Mouse (Mus musculus) midbrain, embryonic 11.5 days (tissue): ENCODE measurements around the gene Spata6. TPM values are rescaled to one million over a fixed set of nuclear protein-coding genes. Genes with fewer than 3 reads are reported as not detected.

Experiments used
- ATAC-seq: fragments of 200-750 bp; cut with Nextera tagmentation; 2 replicates; pipeline ENCODE4 v1.8.0; 2017; ENCODE audit warnings: moderate TSS enrichment, moderate library complexity; ENCODE audit not compliant: low FRiP score
- DNase-seq: peaks from one replicate; pipeline ENCODE4 v3.0.0; 2015; ENCODE audit warnings: low spot score; ENCODE audit errors: missing footprints
- H3K27ac ChIP-seq: fragments of 300-500 bp; sonication (generic); 2 replicates; pipeline ENCODE4 v1.5.1; 2014; ENCODE audit warnings: low read depth, low read length
- H3K27me3 ChIP-seq: fragments of 300-500 bp; sonication (generic); 2 replicates; pipeline ENCODE4 v1.6.1; 2014; ENCODE audit warnings: mild to moderate bottlenecking, low read length, moderate library complexity, mixed read lengths; ENCODE audit not compliant: control insufficient read depth, insufficient read depth
- H3K36me3 ChIP-seq: fragments of 300-500 bp; sonication (generic); 2 replicates; pipeline ENCODE4 v1.6.1; 2014; ENCODE audit warnings: mild to moderate bottlenecking, low read length, moderate library complexity, mixed read lengths; ENCODE audit not compliant: control insufficient read depth, insufficient read depth
- H3K4me1 ChIP-seq: fragments of 300-500 bp; sonication (generic); 2 replicates; pipeline ENCODE4 v1.6.1; 2014; ENCODE audit warnings: low read length; ENCODE audit not compliant: control insufficient read depth, insufficient read depth
- H3K4me2 ChIP-seq: fragments of 300-500 bp; sonication (generic); 2 replicates; pipeline ENCODE4 v1.6.1; 2014; ENCODE audit warnings: mild to moderate bottlenecking, moderate library complexity
- H3K4me3 ChIP-seq: fragments of 300-500 bp; sonication (generic); 2 replicates; pipeline ENCODE4 v1.5.1; 2014; ENCODE audit warnings: low read depth, low read length
- H3K9ac ChIP-seq: fragments of 300-500 bp; sonication (generic); 2 replicates; pipeline ENCODE4 v1.6.1; 2014; ENCODE audit warnings: low read length
- H3K9me3 ChIP-seq: fragments of 300-500 bp; sonication (generic); 2 replicates; pipeline ENCODE4 v1.6.1; 2016; ENCODE audit warnings: low read length; ENCODE audit not compliant: control insufficient read depth
- WGBS: fragments of 180-500 bp; shearing (Covaris S2); extraction: QIAGEN DNeasy Blood & Tissue Kit; methylation state at CpG from one replicate; pipeline ENCODE4 v1.1.7; 2014; 5-methylcytosine and 5-hydroxymethylcytosine counted together
- polyA plus RNA-seq: library from polyadenylated mRNA; unstranded; fragments of >200 nt; fragmentation: Nextera tagmentation; extraction: Ambion mirVana; gene quantifications from 2 replicates; pipeline ENCODE4 v1.2.1, GENCODE M21; 2014

The Spata6 gene
- polyA plus RNA-seq, 1 experiment from 2014 or later: 27.6 TPM

DNA sequence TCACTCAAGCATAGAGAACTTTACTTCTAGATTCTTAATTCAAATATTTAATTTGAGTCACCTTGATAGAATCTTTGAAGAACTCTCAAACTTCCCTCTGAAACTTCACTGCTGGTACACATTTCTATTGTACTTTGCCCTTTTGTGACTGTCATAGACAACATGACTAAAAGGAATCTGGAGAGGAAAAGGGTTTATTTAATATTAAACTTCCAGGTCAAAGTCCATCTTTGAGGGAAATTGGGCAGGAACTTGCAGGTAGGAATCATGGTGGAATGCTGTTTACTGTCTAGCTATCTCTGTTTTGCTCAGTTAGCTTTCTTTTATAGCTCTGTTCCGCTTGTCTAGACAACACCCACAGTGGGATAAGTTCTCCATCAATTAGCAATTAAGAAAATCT is 17.8 kb downstream of the Spata6 start:
- no peak for DNase-seq
- H3K36me3 ChIP-seq: no peaks in the 10 kb centered on the region
- H3K27me3 ChIP-seq: no peaks in the 10 kb centered on the region
- ATAC-seq: no peak
- WGBS: 92% methylated on average over 1 of the region's 1 CpGs
- H3K4me2 ChIP-seq: no peak overlapping the region
- no peak overlapping the region for H3K27ac ChIP-seq
- no peak overlapping the region for H3K9ac ChIP-seq
- no peaks in the 10 kb centered on the region for H3K4me1 ChIP-seq
- no peaks in the 10 kb centered on the region for H3K9me3 ChIP-seq
- no peak overlapping the region for H3K4me3 ChIP-seq

DNA sequence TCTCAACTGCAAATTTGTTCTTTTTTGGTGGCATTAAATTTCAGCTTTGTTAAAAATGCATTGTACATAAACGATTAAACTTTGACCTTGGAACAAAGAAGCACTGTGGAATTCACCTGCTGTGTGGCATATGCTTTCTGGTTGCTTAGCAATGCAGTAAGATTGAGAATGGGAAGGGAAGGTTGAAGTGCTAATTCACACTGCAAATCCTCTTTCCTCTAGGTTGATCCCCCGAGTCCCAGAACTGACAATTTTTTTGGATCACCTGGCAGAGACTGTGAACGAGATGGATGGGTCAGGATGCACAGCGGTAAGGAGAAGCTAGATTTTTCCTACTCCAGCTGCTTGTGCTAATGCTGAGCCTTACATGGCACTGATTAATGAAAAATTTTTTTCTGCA is 60.7 kb downstream of the Spata6 start:
- 25% methylated on average over 4 of the region's 4 CpGs for WGBS
- peak; percentile 75 for ATAC-seq
- Histone ChIP-seq H3K27me3 (no peaks in the 10 kb centered on the region), H3K4me3 (no peak overlapping the region), H3K4me1 (no peaks in the 10 kb centered on the region; the same call in 1 of the 2 replicates), H3K36me3 (no peaks in the 10 kb centered on the region), H3K9ac (no peak overlapping the region), H3K9me3 (no peaks in the 10 kb centered on the region), H3K27ac (no peak overlapping the region), H3K4me2 (no peak overlapping the region)
- DNase-seq: no peak

DNA sequence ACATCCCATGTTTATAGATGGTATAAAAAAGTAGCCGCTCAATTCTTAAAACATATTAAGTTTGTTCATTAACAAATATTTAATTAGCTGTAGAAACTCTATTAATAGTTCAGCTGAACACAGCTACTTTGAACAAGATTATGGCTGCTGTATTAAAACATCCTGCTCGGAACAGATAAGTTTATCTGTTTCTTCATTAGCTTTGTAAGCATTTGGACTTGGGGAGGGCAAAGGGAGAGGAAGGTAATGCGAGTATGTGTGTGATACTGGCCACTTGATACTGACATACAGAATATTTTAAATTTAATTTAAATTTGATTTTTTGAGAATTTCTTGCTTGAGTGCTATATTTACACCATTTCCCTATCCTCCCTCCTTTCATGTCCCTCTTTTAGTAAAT is 80.1 kb downstream of the Spata6 start:
- Histone ChIP-seq H3K9ac (no peak overlapping the region), H3K4me2 (no peak overlapping the region), H3K27me3 (no peaks in the 10 kb centered on the region), H3K4me3 (no peak overlapping the region), H3K4me1 (no peaks in the 10 kb centered on the region), H3K36me3 (no peaks in the 10 kb centered on the region), H3K9me3 (no peaks in the 10 kb centered on the region), H3K27ac (no peak overlapping the region)
- DNase-seq (no peak), ATAC-seq (no peak)
- WGBS: 94% methylated on average over 3 of the region's 3 CpGs

DNA sequence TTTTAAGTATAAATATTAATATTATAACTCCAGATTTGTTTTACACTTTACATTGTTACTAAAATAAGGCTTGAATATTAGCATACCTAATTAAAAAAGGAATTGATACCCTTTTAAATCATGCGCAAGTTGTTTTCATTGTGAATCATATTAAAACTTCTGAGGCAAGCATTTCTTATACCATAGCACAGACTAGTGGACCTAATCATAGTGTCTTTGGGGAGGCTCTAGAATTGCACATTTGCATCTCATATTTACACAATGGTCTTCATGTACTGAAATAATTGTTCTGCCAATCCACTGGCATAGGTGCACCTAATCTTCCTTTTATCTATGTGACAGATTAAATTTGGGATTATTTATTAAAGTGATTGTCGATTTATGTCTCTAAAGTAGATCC is 83.4 kb downstream of the Spata6 start:
- no peaks in the 10 kb centered on the region for H3K4me1 ChIP-seq

GRCm38 (mm10) chr4:111817478-111817877 is 97.7 kb downstream of the Spata6 start:
- no peak overlapping the region for H3K27ac ChIP-seq
- H3K4me3 ChIP-seq: no peak overlapping the region
- no peaks in the 10 kb centered on the region for H3K36me3 ChIP-seq
- ATAC-seq (no peak), DNase-seq (peak; percentile 39)
- no peak overlapping the region for H3K9ac ChIP-seq
- H3K4me2 ChIP-seq: no peak overlapping the region
- H3K9me3 ChIP-seq: no peaks in the 10 kb centered on the region
- no peaks in the 10 kb centered on the region for H3K4me1 ChIP-seq
- H3K27me3 ChIP-seq: no peaks in the 10 kb centered on the region
- WGBS: 72% methylated on average over 4 of the region's 4 CpGs

More for the DNA sequence above, 83.4 kb downstream of the Spata6 start:
- WGBS: 97% methylated on average over 2 of the region's 2 CpGs
- Histone ChIP-seq H3K4me3 (no peak overlapping the region), H3K36me3 (no peaks in the 10 kb centered on the region), H3K27me3 (no peaks in the 10 kb centered on the region), H3K27ac (no peak overlapping the region), H3K9me3 (no peaks in the 10 kb centered on the region), H3K4me2 (no peak overlapping the region), H3K9ac (no peak overlapping the region)
- DNase-seq: peak; percentile 54
- no peak for ATAC-seq

DNA sequence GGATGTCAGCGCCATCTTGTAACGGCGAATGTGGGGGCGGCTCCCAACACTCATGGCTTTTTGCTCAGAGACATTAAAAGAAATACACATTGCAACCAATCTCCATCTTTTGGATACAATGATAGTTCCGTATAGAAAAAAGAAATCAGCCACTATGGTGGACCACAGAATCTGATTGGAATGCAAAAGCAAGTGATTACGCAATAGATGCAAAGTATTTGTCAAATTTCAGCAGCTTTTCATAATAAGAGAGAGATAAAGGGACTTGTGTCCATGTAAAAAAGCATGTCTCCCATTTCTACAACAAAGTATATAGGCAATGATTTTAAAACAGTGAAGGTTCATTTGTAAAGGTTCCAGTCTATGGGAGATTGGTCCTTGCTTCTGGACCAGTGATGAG is 119.1 kb downstream of the Spata6 start:
- DNase-seq (no peak), ATAC-seq (no peak)
- H3K9me3 ChIP-seq: no peaks in the 10 kb centered on the region
- no peaks in the 10 kb centered on the region for H3K27me3 ChIP-seq
- H3K27ac ChIP-seq: no peak overlapping the region
- H3K4me3 ChIP-seq: no peak overlapping the region
- H3K4me2 ChIP-seq: no peak overlapping the region
- H3K4me1 ChIP-seq: no peaks in the 10 kb centered on the region
- H3K9ac ChIP-seq: no peak overlapping the region
- whole genome bisulfite sequencing: 94% methylated on average over 6 of the region's 6 CpGs
- H3K36me3 ChIP-seq: no peaks in the 10 kb centered on the region

DNA sequence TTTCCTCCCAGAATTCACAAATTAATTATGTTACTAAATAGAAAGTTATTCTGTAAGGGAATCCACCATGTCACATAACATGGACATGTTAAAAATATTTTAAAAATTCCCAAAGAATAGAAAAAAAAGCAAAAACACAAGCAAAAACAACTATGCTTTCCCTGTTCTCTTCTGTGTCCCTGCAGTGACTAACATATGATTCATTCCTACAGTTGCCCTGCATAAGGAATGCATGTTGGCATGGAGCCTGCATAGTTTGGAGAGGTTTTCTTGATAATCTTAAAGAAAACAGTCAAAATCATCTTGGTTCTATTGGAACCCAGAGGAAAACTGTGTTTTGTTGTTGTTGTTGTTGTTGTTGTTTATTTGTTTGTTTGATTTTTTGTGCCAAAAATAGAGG is 132.8 kb downstream of the Spata6 start:
- Histone ChIP-seq H3K4me1 (no peaks in the 10 kb centered on the region), H3K27ac (no peak overlapping the region), H3K4me2 (no peak overlapping the region), H3K9ac (no peak overlapping the region), H3K4me3 (no peak overlapping the region), H3K9me3 (no peaks in the 10 kb centered on the region), H3K27me3 (no peaks in the 10 kb centered on the region), H3K36me3 (no peaks in the 10 kb centered on the region)
- DNase-seq (no peak), ATAC-seq (no peak)

DNA sequence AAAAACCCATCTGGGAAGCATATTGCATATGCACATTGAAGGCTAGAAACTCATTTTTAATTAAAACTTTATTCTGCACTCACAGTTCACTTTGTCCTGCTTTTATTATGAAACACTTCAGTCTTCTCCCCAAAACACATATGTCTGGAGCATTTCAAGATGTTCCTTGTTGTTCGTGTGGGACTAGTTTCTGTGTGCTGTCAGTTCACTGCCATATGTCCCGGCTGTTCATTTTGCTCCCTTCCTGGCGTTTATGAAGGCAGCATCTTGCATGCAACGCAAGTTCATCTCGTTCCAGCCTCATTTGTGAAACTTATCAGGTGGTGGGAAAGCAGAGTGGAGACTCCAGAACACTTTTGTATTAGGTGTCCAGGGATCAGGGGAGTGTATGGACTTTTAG is 146.9 kb downstream of the Spata6 start:
- 90% methylated on average over 5 of the region's 5 CpGs for WGBS

DNA sequence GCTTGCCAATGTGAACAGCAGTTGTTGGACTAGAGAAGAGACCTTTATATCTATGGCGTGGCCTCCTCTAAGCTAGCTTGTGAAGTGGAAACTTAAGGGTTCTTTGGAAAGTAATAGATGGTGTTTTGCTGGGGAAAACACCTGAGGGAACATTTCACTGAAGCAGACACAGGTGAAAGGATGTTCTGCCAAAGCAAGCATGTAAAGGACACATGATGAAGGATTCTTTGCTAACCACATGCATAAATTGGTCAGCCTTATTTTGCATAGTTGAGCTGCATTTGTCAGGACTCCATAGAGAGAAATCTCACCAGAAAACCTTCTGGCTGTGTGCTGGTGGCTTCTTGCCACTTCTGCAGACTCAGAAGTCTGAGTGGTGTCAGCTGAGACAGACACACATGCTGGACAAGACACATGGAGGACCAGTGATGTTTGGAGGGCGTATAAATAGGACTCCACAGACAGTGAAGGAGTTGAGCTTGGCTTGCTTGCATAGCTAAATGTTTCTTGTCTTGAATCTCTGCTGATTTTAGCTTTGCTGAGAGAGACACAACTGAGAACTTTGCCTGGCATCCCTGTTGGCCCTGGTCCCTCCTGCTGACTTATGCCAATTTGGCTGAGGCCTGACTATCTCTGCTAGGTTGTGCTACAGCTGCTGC is 148.1 kb downstream of the Spata6 start:
- no peak overlapping the region for H3K4me2 ChIP-seq
- no peak overlapping the region for H3K27ac ChIP-seq
- no peaks in the 10 kb centered on the region for H3K27me3 ChIP-seq
- H3K36me3 ChIP-seq: no peaks in the 10 kb centered on the region
- H3K9me3 ChIP-seq: no peaks in the 10 kb centered on the region
- ATAC-seq: no peak
- H3K4me1 ChIP-seq: no peaks in the 10 kb centered on the region
- no peak overlapping the region for H3K4me3 ChIP-seq
- H3K9ac ChIP-seq: no peak overlapping the region
- WGBS: 79% methylated on average over 2 of the region's 2 CpGs
- DNase-seq: no peak

More for the DNA sequence above, 146.9 kb downstream of the Spata6 start:
- H3K4me1 ChIP-seq: no peaks in the 10 kb centered on the region
- no peaks in the 10 kb centered on the region for H3K27me3 ChIP-seq
- H3K36me3 ChIP-seq: no peaks in the 10 kb centered on the region
- H3K4me3 ChIP-seq: no peak overlapping the region
- DNase-seq (no peak), ATAC-seq (no peak)
- no peak overlapping the region for H3K4me2 ChIP-seq
- no peak overlapping the region for H3K9ac ChIP-seq
- H3K27ac ChIP-seq: no peak overlapping the region
- no peaks in the 10 kb centered on the region for H3K9me3 ChIP-seq
